Mouse (Mus musculus): ENCODE measurements at regions not wholly inside any gene's neighbourhood (a gene's known extent, or its start where the extent isn't known, plus 50 kb on each side); places are given as distances from the start of the nearest gene placed in this dataset.

- in situ Hi-C loops (cut with MseI, MboI), result no loop called here
Observed at GRCm38 (mm10) chr5:75829850-75830625, 148.2 kb downstream of the Kdr start.

- in situ Hi-C loops (cut with MseI, MboI), result no loop called here
Observed at GRCm38 (mm10) chr5:75828332-75828731, 149.9 kb downstream of the Kdr start.

GRCm38 (mm10) chr5:75826283-75827098 lies 151.8 kb downstream of the Kdr start:
- in situ Hi-C loops (cut with MseI, MboI), result no loop called here

- in situ Hi-C loops (cut with MseI, MboI), result no loop called here
Observed at GRCm38 (mm10) chr5:75825576-75825975, 152.7 kb downstream of the Kdr start.

GRCm38 (mm10) chr5:75824660-75825059 lies 153.6 kb downstream of the Kdr start:
- in situ Hi-C loops (cut with MseI, MboI), result no loop called here

GRCm38 (mm10) chr5:75823646-75824045 lies 154.6 kb downstream of the Kdr start:
- in situ Hi-C loops (cut with MseI, MboI), result no loop called here

- in situ Hi-C loops (cut with MseI, MboI), result no loop called here
Observed at GRCm38 (mm10) chr5:75817396-75817795, 160.9 kb downstream of the Kdr start.

- in situ Hi-C loops (cut with MseI, MboI), result no loop called here
Observed at GRCm38 (mm10) chr5:75814393-75814984, 163.8 kb downstream of the Kdr start.

GRCm38 (mm10) chr5:75812686-75813085 lies 165.6 kb downstream of the Kdr start:
- in situ Hi-C loops (cut with MseI, MboI), result no loop called here

GRCm38 (mm10) chr5:75808551-75809332 lies 169.5 kb downstream of the Kdr start:
- in situ Hi-C loops (cut with MseI, MboI), result no loop called here

- in situ Hi-C loops (cut with MseI, MboI), result no loop called here
Observed at GRCm38 (mm10) chr5:75805011-75805410, 173.2 kb downstream of the Kdr start.

GRCm38 (mm10) chr5:75804340-75804739 lies 173.9 kb downstream of the Kdr start:
- in situ Hi-C loops (cut with MseI, MboI), result no loop called here

- in situ Hi-C loops (cut with MseI, MboI), result no loop called here
Observed at GRCm38 (mm10) chr5:75803012-75803411, 175.2 kb downstream of the Kdr start.

GRCm38 (mm10) chr5:75800040-75800989 lies 177.9 kb downstream of the Kdr start:
- in situ Hi-C loops (cut with MseI, MboI), result no loop called here

- in situ Hi-C loops (cut with MseI, MboI), result no loop called here
Observed at GRCm38 (mm10) chr5:75799627-75800026, 178.6 kb downstream of the Kdr start.

- in situ Hi-C loops (cut with MseI, MboI), result no loop called here
Observed at GRCm38 (mm10) chr5:75793184-75793583, 185.1 kb downstream of the Kdr start.

- in situ Hi-C loops (cut with MseI, MboI), result no loop called here
Observed at GRCm38 (mm10) chr5:75791738-75792137, 186.5 kb downstream of the Kdr start.

- in situ Hi-C loops (cut with MseI, MboI), result no loop called here
Observed at GRCm38 (mm10) chr5:75788087-75788486, 190.2 kb downstream of the Kdr start.

- in situ Hi-C loops (cut with MseI, MboI), result no loop called here
Observed at GRCm38 (mm10) chr5:75786196-75786595, 192.1 kb downstream of the Kdr start.

GRCm38 (mm10) chr5:75784998-75785593 lies 193.2 kb downstream of the Kdr start:
- in situ Hi-C loops (cut with MseI, MboI), result no loop called here

Data from mouse trophoblast stem cell (cell line).